Mouse (Mus musculus): Measurements from ENCODE around the gene Ager. TPM values are rescaled to one million over a fixed set of nuclear protein-coding genes. Genes with fewer than 3 reads are reported as not detected.

The Ager gene
- total RNA-seq, 2 experiments from 2014 or later = 1.3 to 2.0 TPM

DNA sequence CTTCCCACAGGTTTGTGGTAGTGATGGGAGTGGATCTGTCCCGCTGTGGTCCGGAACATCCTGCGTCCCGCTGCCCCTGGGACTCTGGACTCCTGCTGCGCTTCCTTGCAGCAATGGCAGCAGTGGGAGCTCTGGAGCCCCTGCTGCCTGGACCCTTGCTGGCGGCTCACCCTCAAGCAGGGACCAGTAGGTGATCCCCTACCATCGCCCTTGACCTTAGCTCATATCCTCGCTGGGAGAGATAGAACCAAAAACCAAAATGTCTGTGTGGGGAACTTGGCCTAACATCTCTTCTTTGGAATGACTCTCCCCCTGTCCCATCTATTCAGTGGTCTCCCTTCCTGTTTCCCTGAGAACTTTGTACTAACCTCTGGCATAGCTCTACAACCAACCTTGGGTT, 13.8 kb upstream of the Ager start:
- no peak for ATAC-seq (replicated peaks; ENCODE audit: poor library complexity, severe bottlenecking)

- ATAC-seq (replicated peaks; ENCODE audit: poor library complexity, severe bottlenecking) = no peak
These were observed 12.5 kb upstream of the Ager start for GRCm38 (mm10) chr17:34585121-34585520.

DNA sequence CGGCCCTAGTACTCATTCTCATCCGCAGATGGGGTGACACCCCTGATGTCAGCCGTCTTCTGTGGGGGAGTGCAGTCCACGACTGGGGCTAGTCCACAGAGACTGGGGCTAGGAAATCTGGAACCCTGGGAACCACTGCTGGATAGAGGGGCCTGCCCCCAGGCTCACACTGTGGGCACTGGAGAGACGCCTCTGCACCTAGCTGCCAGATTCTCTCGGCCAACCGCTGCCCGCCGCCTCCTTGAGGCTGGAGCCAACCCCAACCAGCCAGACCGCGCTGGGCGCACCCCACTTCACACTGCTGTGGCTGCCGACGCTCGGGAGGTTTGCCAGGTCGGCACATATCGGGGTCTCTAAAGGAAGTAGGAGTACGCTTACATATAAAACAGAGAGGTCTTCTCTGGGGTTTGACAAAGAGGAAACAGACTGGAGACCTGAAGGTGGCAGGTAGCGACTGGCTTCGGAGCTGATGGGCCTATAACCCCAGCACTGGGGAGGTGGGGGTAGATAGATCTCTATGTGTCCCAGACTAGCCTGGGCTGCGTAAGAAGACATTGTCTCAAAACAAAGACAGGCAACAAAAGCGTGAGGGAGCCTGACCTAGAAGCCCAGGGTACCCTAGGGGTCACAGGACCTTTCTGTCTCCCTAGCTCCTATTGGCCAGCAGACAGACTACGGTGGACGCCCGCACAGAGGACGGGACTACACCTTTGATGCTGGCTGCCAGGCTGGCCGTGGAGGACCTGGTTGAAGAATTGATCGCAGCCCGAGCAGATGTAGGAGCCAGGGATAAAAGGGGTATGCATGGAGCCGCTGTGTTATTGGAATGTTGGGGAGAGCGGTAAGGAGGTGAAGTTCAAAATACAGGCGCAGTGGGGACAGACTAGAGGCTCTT, 11.5 kb upstream of the Ager start:
- ATAC-seq (replicated peaks; ENCODE audit: poor library complexity, severe bottlenecking) = no peak

- peak; percentile 48 for ATAC-seq (replicated peaks; ENCODE audit: poor library complexity, severe bottlenecking)
These were observed 10.8 kb upstream of the Ager start for GRCm38 (mm10) chr17:34586796-34587422.

DNA sequence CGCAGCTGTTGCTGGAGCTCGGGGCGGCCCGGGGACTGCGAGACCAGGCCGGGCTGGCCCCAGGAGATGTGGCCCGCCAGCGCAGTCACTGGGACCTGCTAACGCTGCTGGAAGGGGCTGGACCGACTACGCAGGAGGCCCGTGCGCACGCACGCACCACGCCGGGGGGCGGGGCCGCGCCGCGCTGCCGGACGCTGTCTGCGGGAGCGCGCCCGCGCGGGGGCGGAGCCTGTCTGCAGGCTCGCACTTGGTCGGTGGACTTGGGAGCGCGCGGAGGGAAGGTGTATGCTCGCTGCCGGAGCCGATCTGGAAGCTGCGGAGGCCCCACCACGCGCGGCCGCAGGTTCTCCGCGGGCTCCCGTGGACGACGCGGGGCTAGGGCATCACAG, 10.2 kb upstream of the Ager start:
- ATAC-seq (replicated peaks; ENCODE audit: poor library complexity, severe bottlenecking) = peak; percentile 50

DNA sequence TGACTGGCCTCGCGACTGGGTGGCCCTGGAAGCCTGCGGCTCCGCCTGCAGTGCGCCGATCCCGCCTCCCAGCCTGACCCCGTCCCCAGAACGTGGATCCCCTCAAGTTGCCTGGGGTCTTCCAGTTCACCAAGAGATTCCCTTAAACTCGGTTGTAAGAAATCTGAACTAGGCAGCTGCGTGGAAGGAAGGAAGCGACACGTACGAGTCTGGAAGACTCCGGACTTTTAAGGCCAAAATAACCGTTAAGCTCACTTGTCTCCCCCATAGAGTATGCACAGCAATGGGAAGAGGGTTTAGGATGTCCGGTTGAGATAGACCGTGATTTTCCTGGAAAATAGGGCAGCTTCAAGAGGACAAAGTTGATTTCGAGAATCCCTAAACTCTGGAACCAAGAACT, 9.8 kb upstream of the Ager start:
- ATAC-seq (replicated peaks; ENCODE audit: poor library complexity, severe bottlenecking) = no peak

DNA sequence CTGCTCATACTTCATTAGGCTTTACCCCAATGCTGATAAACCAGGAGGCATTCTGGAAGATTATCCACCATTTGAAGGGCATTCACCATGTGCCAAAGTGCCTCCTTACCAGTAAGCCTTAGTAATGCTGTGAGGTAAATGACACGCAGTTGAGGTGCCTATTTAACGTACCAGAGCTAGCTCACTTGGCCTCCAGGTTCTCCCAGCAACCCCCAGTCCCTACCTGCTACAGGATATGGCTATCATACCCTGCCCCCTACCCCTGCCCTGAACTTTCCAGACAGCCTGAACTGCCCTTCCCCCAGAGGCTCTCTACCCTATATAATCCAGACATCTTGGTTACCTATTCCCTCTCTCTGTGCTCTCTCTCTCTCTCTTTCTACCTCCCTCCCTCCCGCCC, 8.9 kb upstream of the Ager start:
- ATAC-seq (replicated peaks; ENCODE audit: poor library complexity, severe bottlenecking) = no peak

DNA sequence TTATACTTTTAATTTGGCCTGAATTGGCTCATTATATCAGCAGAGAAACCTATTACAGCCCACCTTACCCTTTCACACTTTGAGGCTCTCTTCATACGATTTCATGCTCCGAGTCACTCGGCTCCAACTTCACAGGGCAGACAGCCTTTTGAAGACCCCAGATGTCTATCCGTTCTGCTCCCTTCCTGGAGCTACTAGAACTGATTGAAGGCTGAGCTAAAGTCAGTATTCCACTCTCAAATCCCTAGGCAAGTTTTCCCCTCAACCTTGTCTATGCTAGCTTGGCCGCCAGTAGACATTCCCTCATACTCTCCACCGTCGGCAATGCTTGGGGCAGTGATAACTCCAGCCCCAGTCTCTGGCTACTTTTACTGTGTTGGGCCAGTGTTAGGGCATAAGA, 8.5 kb upstream of the Ager start:
- no peak for ATAC-seq (replicated peaks; ENCODE audit: poor library complexity, severe bottlenecking)

- ATAC-seq (replicated peaks; ENCODE audit: poor library complexity, severe bottlenecking) = peak; percentile 31
These were observed 8.0 kb upstream of the Ager start, which contains the start of gene Gpsm3 for GRCm38 (mm10) chr17:34589681-34590101. TSS of gene Gpsm3 (plus strand) at chr17:34589806.

- no peak for ATAC-seq (replicated peaks; ENCODE audit: poor library complexity, severe bottlenecking)
These were observed 7.3 kb upstream of the Ager start for GRCm38 (mm10) chr17:34590154-34590987.

DNA sequence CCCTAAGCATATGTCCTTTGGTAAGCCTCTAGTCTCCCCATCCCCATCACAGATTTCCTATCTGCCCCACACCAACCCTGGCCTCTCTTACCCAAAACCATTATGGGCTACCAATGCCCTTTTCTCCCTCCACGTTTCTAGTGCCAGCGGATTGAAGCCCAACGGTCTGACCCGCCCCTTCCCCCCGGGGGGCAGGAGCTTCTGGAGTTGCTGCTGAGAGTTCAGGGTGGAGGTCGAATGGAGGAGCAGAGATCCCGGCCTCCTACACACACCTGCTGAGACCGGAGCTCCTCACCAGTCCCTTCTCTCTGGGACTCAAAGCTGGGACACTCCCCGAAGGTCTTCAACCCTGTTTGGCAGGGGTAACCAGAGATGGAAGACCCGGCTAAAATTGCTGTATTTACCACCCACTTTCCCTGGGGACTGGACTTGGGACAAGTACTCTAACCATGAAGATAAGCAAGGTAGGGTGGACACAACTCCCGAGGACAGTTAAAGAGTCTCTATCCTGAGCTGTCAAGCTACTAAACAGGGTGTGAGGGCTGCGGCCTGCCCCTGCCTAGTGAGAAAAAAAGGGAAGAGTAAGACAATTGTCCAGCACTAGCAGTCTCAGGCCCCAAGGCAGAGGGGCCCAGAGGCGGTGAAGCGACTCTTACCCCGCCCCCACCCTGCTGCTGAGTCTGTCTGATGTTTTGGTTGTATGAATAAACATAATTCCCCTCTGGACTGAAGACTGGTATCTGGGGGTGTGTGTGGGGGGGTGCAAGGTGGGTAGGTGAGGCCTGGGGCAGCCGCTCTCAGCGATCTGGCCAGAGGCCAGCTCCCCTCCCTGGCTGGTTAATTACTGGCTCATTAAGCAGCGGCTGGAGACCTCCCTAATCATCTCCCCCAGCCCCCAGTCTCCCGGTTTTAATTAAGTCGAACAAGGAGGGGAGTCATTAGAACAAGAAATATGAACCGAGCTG, 6.4 kb upstream of the Ager start, which contains the start of gene Pbx2:
TSS of gene Pbx2 (plus strand) at position 238 of the 965 bp plus-strand sequence.
- no peak for ATAC-seq (replicated peaks; ENCODE audit: poor library complexity, severe bottlenecking)

- peak; percentile 42 for ATAC-seq (replicated peaks; ENCODE audit: poor library complexity, severe bottlenecking)
These were observed 5.7 kb upstream of the Ager start for GRCm38 (mm10) chr17:34591994-34592375.

GRCm38 (mm10) chr17:34592581-34593549, 4.8 kb upstream of the Ager start:
- ATAC-seq (replicated peaks; ENCODE audit: poor library complexity, severe bottlenecking) = 0 out of 2 replicates have a peak, but pooled peaks have one; percentile 4

- no peak for ATAC-seq (replicated peaks; ENCODE audit: poor library complexity, severe bottlenecking)
These were observed 3.7 kb upstream of the Ager start for GRCm38 (mm10) chr17:34593752-34594525.

DNA sequence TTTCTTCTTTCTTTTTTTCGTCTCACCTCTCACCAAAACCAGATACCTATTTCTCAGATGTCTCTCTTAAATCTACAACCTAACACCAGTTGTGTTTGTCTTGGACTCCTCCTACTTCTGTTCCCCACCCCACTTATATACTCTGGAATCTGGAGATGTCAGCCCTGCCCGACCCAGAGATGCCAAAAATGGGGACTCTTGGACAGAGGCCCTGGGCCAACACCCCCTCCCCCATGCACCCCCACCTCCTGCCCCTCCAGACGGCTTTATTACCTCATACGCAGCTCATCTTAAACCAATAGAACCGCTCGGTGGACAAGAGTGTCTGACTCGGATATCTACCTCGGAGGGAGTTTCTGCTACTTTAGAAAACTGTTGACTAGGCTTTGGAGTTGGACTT, 1.6 kb upstream of the Ager start:
- ATAC-seq (replicated peaks; ENCODE audit: poor library complexity, severe bottlenecking) = no peak

DNA sequence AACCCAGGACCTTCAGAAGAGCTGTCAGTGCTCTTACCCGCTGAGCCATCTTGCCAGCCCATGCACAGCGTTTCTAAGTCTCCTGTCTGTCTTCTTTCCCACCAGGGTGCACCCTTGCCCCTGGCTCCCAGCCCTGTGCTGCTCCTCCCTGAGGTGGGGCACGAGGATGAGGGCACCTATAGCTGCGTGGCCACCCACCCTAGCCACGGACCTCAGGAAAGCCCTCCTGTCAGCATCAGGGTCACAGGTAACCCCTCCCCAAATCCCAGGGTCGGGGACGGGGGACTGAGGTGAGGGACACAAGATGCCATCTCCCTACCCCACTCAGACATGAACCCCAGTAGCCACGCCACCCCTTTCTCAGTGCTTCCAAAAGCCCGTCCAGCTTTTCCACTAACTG, 2.2 kb downstream of the Ager start:
- ATAC-seq (replicated peaks; ENCODE audit: poor library complexity, severe bottlenecking) = no peak

DNA sequence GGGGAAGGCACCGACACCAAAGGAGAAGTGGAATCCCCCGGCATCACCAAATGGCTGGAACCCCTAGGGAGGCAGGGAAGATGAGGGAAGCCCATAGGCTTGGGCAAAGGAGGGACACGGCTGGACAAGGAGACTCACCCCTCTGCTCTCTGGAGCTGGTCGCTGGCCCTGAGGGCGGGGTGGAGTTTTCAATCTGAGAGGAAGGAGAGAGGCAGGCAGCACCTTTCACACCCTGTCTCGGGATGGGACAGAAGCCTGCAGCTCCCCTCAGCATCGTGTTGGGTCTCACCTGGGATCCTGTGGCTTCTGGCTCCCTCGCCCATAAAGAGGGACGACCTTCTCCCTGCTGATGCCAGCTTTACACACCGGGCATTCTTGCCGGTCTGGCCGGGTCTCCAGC, 4.1 kb downstream of the Ager start:
- ATAC-seq (replicated peaks; ENCODE audit: poor library complexity, severe bottlenecking) = no peak
